Mouse (Mus musculus): ENCODE results near the gene Arl6ip1.

DNA sequence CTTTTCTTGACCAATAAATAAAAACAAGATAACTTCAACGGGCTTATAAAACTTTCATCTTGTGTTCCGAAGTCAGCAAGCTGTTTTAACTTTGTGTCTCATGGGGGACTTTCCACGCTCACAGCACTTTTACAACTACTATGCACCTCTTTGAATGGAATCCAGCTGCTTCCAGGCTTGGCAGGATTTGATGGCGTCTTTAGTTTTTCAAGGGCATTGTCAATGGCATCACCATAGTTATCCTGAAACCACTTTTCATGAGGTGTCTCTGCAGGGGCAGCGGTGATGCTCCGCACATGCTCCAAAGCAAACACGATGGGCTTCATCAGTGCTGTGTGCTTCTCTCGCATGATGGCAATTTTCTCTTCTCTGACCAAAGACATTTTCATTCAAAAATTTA lies 33.5 kb upstream of the Arl6ip1 start:
- TF ChIP-seq CTCF (conservative IDR thresholded peaks at IDR 0.05; ENCODE audit: insufficient read depth, insufficient read length, low read depth, low read length) (no peak), POLR2A (IDR thresholded peaks at IDR 0.05; ENCODE audit: low read depth, low read length) (no peak)

All from kidney, adult 2 months (tissue).